In genomic region chr1:152624644-152625454, GRCm38 (mm10) we compare ENCODE assay signal across 8 mouse cellular contexts.
DNase-seq lines count a peak whose midpoint lies in the region; ATAC-seq and TF ChIP-seq lines count a peak whose summit lies in the region.

No protein-coding gene starts in this region.

- H3K36me3 ChIP-seq in heart, embryonic 16.5 days (ENCODE audit: control insufficient read depth, insufficient read depth), result no peaks in the 10 kb centered on the region; the same call in 1 of the 2 replicates
- H3K36me3 ChIP-seq in neural tube, embryonic 14.5 days (ENCODE audit: control insufficient read depth, insufficient read depth, low read length), result no peaks in the 10 kb centered on the region

- TF ChIP-seq CTCF in bone marrow macrophage, adult 2 months (IDR thresholded peaks at IDR 0.05; ENCODE audit: low read depth, low read length), result no peak
- no peak for TF ChIP-seq CTCF in embryonic fibroblast, embryonic 13.5 days (IDR thresholded peaks at IDR 0.05; ENCODE audit: borderline replicate concordance, insufficient read depth, low read length)
- TF ChIP-seq CTCF in lung, adult 2 months (IDR thresholded peaks at IDR 0.05; ENCODE audit: insufficient read depth, low read length), result no peak

- DNase-seq in CD4-positive, CD25-positive, alpha-beta regulatory T cell, adult 2 months (ENCODE audit: low read depth, low spot score), result peak; percentile 67
- DNase-seq in kidney, postnatal 10 days, result peak; percentile 92
- peak; percentile 78 for DNase-seq in lung, adult 2 months
- peak; percentile 55 to 59 for DNase-seq in thymus, adult 18-20 months

- H3K27ac ChIP-seq in bone marrow macrophage, adult 2 months (ENCODE audit: insufficient read depth, low read depth, low read length), result peak overlapping the region; percentile 57
- H3K27ac ChIP-seq in embryonic fibroblast, embryonic 13.5 days (ENCODE audit: insufficient read depth, low read length), result peak overlapping the region; percentile 37
- peak overlapping the region; percentile 89 for H3K27ac ChIP-seq in heart, embryonic 16.5 days (ENCODE audit: low read length)
- peak overlapping the region; percentile 77 for H3K27ac ChIP-seq in neural tube, embryonic 14.5 days (ENCODE audit: low read depth, low read length)

- H3K27me3 ChIP-seq in heart, embryonic 16.5 days (ENCODE audit: control insufficient read depth, insufficient read depth, low read length), result no peaks in the 10 kb centered on the region
- no peaks in the 10 kb centered on the region for H3K27me3 ChIP-seq in neural tube, embryonic 14.5 days (ENCODE audit: control insufficient read depth, insufficient read depth, low read length)

- peak overlapping the region; percentile 87 for H3K4me3 ChIP-seq in bone marrow macrophage, adult 2 months (ENCODE audit: insufficient read depth, low read length)
- peak overlapping the region; percentile 86 for H3K4me3 ChIP-seq in embryonic fibroblast, embryonic 13.5 days (ENCODE audit: insufficient read depth, low read length)
- H3K4me3 ChIP-seq in heart, embryonic 16.5 days (ENCODE audit: low read length), result peak overlapping the region; percentile 59
- peak overlapping the region; percentile 74 for H3K4me3 ChIP-seq in lung, adult 2 months (replicated peaks; ENCODE audit: extremely low read depth, low read depth, low read length)
- H3K4me3 ChIP-seq in neural tube, embryonic 14.5 days (ENCODE audit: low read depth, low read length), result peak overlapping the region; percentile 61

- no peak for TF ChIP-seq POLR2A in bone marrow macrophage, adult 2 months (IDR thresholded peaks at IDR 0.05; ENCODE audit: borderline replicate concordance, low read depth, low read length)
- peak; percentile 50 for TF ChIP-seq POLR2A in embryonic fibroblast, embryonic 13.5 days (IDR thresholded peaks at IDR 0.05; ENCODE audit: low read depth, low read length)
- peak; percentile 44; the same call in 1 of the 2 replicates for TF ChIP-seq POLR2A in lung, adult 2 months (IDR thresholded peaks at IDR 0.05; ENCODE audit: borderline replicate concordance, extremely low read depth, low read depth, low read length)

- H3K4me1 ChIP-seq in bone marrow macrophage, adult 2 months (ENCODE audit: control insufficient read depth, insufficient read depth, low read length), result peaks cover 34% of the 10 kb centered on the region
- H3K4me1 ChIP-seq in embryonic fibroblast, embryonic 13.5 days (ENCODE audit: control insufficient read depth, insufficient read depth, low read length), result peaks cover 11% of the 10 kb centered on the region
- H3K4me1 ChIP-seq in heart, embryonic 16.5 days (ENCODE audit: control insufficient read depth, insufficient read depth, low read length), result peaks cover 38% of the 10 kb centered on the region
- peaks cover 6% of the 10 kb centered on the region for H3K4me1 ChIP-seq in lung, adult 2 months (ENCODE audit: control insufficient read depth, insufficient read depth, low read length)
- H3K4me1 ChIP-seq in neural tube, embryonic 14.5 days (ENCODE audit: control insufficient read depth, insufficient read depth, low read length), result peaks cover 4% of the 10 kb centered on the region; the same call in 1 of the 2 replicates

- peak; percentile 74 for ATAC-seq in heart, embryonic 16.5 days (replicated peaks; ENCODE audit: extremely low read depth, insufficient read depth, low FRiP score)
- peak; percentile 84 for ATAC-seq in neural tube, embryonic 14.5 days (ENCODE audit: low read depth)

- peak overlapping the region; percentile 66 for H3K4me2 ChIP-seq in heart, embryonic 16.5 days (ENCODE audit: low read depth, low read length)
- peak overlapping the region; percentile 88 for H3K4me2 ChIP-seq in neural tube, embryonic 14.5 days (ENCODE audit: low read depth, low read length)

- under 1% methylated on average over 61 of the region's 61 CpGs for WGBS in heart, embryonic 16.5 days
- WGBS in lung, adult 2 months, result under 1% methylated on average over 61 of the region's 61 CpGs
- under 1% methylated on average over 61 of the region's 61 CpGs for WGBS in neural tube, embryonic 14.5 days

- H3K9ac ChIP-seq in heart, embryonic 16.5 days (ENCODE audit: low read length), result peak overlapping the region; percentile 76
- peak overlapping the region; percentile 73 for H3K9ac ChIP-seq in neural tube, embryonic 14.5 days (replicated peaks; ENCODE audit: low read depth, low read length)

- H3K9me3 ChIP-seq in heart, embryonic 16.5 days (replicated peaks; ENCODE audit: control insufficient read depth, low read length), result no peaks in the 10 kb centered on the region
- H3K9me3 ChIP-seq in neural tube, embryonic 14.5 days (ENCODE audit: control insufficient read depth, low read length), result no peaks in the 10 kb centered on the region

Comparison
In these comparisons a context has a peak if more than half of its experiments do, and no peak if none do; other contexts are left out.
1. Peak in every context shown above with its lines: DNase-seq, ATAC-seq, H3K4me3 ChIP-seq and H3K27ac ChIP-seq.
2. H3K27ac ChIP-seq: peak in every context shown above with its lines; median percentile 89 in heart, embryonic 16.5 days; 77 in neural tube, embryonic 14.5 days; 57 in bone marrow macrophage, adult 2 months; 37 in embryonic fibroblast, embryonic 13.5 days.